Mouse (Mus musculus): ENCODE measurements around the gene Gm13178.

GRCm38 (mm10) chr4:144719691-144720090 lies 1.5 kb downstream of the Gm13178 start:
- TF ChIP-seq TAL1 (IDR thresholded peaks at IDR 0.05; ENCODE audit: low read length) (no peak), GATA1 (IDR thresholded peaks at IDR 0.05; ENCODE audit: low read length) (no peak)

All from erythroblast, embryonic 14.5 days (primary cell).